Mouse (Mus musculus): ENCODE data around the gene 4930519G04Rik.

DNA sequence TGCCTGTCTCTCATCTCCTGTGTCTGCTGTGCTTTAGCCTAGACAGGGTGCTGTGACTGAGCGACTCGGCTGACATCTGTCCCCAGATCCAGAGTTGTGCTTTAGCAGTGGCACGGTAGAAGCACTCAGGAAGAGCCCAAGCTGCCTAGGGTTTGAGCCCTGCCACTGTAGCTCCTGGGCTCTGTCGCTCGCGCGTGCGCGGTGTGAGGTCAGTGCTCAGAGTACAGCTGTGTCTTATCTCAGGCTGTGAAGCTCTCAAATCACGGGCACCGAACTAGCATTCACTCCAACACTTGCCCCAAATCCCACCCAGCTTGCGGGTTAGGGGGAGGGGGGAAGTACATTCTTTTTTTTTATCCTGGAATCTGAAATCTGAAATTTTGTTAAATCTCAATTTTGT lies 16.6 kb upstream of the 4930519G04Rik start:
- TF ChIP-seq GATA1 (IDR thresholded peaks at IDR 0.05; ENCODE audit: low read length) = no peak
- no peak for TF ChIP-seq TAL1 (IDR thresholded peaks at IDR 0.05; ENCODE audit: low read length)

Data from erythroblast, embryonic 14.5 days (primary cell).